Mouse (Mus musculus) MEL (cell line): ENCODE data around the gene Ssh1. TPM values are rescaled to one million over a fixed set of nuclear protein-coding genes. Genes with fewer than 3 reads are reported as not detected.

Experiments
- DNase-seq: peaks from one replicate; pipeline ENCODE4 v3.0.0; 2011; ENCODE audit warnings: low read depth, low spot score
- H3K27ac ChIP-seq: 2 replicates; pipeline ENCODE4 v1.5.1; 2012; ENCODE audit warnings: low read depth, mild to moderate bottlenecking, control low read depth, low read length, moderate library complexity; ENCODE audit not compliant: control insufficient read depth
- H3K27me3 ChIP-seq, 2 experiments: fragments of 150-350 bp in 1 of 2; sonication (generic) in 1 of 2; 2 replicates each; pipeline ENCODE4 v1.6.1; 2012; ENCODE audit warnings: low read length in 2 of 2, mild to moderate bottlenecking in 2 of 2, improper control_type of control experiment in 1 of 2, moderate library complexity in 1 of 2; ENCODE audit not compliant: insufficient read depth in 2 of 2, control insufficient read depth in 1 of 2
- H3K36me3 ChIP-seq, 2 experiments: 2 replicates each; pipeline ENCODE4 v1.6.1; 2012 to 2014; ENCODE audit warnings: low read length in 2 of 2, improper control_type of control experiment in 1 of 2, inconsistent platforms in 1 of 2, mild to moderate bottlenecking in 1 of 2; ENCODE audit not compliant: insufficient read depth in 2 of 2, control insufficient read depth in 1 of 2
- H3K4me1 ChIP-seq, 2 experiments: fragments of 150-350 bp in 1 of 2; sonication (generic) in 1 of 2; 2 replicates each; pipeline ENCODE4 v1.6.1; 2012; ENCODE audit warnings: low read length in 2 of 2, improper control_type of control experiment in 1 of 2, mild to moderate bottlenecking in 1 of 2; ENCODE audit not compliant: insufficient read depth in 2 of 2, control insufficient read depth in 1 of 2
- H3K4me3 ChIP-seq, 2 experiments: fragments of 150-350 bp in 1 of 2; sonication (generic) in 1 of 2; 2 replicates each; pipeline ENCODE4 v1.5.1; 2012; ENCODE audit warnings: low read depth in 2 of 2, low read length in 2 of 2, mild to moderate bottlenecking in 2 of 2, moderate library complexity in 2 of 2, control low read depth in 1 of 2, improper control_type of control experiment in 1 of 2; ENCODE audit not compliant: control insufficient read depth in 1 of 2, insufficient read depth in 1 of 2
- H3K79me2 ChIP-seq: 2 replicates; pipeline ENCODE4 v1.6.1; 2012; ENCODE audit warnings: mild to moderate bottlenecking, low read length, moderate library complexity; ENCODE audit not compliant: control insufficient read depth, poor library complexity, insufficient read depth
- H3K9ac ChIP-seq: 2 replicates; pipeline ENCODE4 v1.6.1; 2012; ENCODE audit warnings: low read depth, mild to moderate bottlenecking, control low read depth, low read length, moderate library complexity; ENCODE audit not compliant: control insufficient read depth, poor library complexity, severe bottlenecking
- H3K9me3 ChIP-seq: fragments of 150-350 bp; sonication (generic); replicated peaks from 2 replicates; pipeline ENCODE4 v1.6.1; 2012; ENCODE audit warnings: mild to moderate bottlenecking, low read length, improper control_type of control experiment, moderate library complexity; ENCODE audit not compliant: insufficient read depth
- CHD2 ChIP-seq: IDR thresholded peaks from 2 replicates; pipeline ENCODE4 v1.6.1; 2011; ENCODE audit warnings: low read length, improper control_type of control experiment
- CTCF ChIP-seq, 3 experiments: IDR thresholded peaks in 2 of 3; conservative IDR thresholded peaks in 1 of 3; 2 replicates each; pipeline ENCODE4 v1.5.1; 2011 to 2012; ENCODE audit warnings: low read length in 3 of 3, low read depth in 2 of 3, mild to moderate bottlenecking in 2 of 3, improper control_type of control experiment in 1 of 3, inconsistent platforms in 1 of 3, mixed read lengths in 1 of 3, moderate library complexity in 1 of 3; ENCODE audit not compliant: control insufficient read depth in 1 of 3, insufficient read depth in 1 of 3, poor library complexity in 1 of 3, severe bottlenecking in 1 of 3
- EP300 ChIP-seq, 2 experiments: IDR thresholded peaks; 2 replicates each; pipeline ENCODE4 v1.6.1; 2011; ENCODE audit warnings: improper control_type of control experiment in 2 of 2, low read length in 2 of 2, low read depth in 1 of 2, mild to moderate bottlenecking in 1 of 2
- GABPA ChIP-seq: IDR thresholded peaks from 2 replicates; pipeline ENCODE4 v1.6.1; 2012; ENCODE audit warnings: low read depth, mild to moderate bottlenecking, inconsistent platforms, low read length, improper control_type of control experiment, moderate library complexity
- GATA1 ChIP-seq: IDR thresholded peaks from 2 replicates; pipeline ENCODE4 v1.6.1; 2011; ENCODE audit warnings: low read depth, low read length, improper control_type of control experiment
- MAX ChIP-seq: IDR thresholded peaks from 2 replicates; pipeline ENCODE4 v1.6.1; 2011; ENCODE audit warnings: low read length, improper control_type of control experiment
- MYB ChIP-seq: IDR thresholded peaks from 2 replicates; pipeline ENCODE4 v1.6.1; 2011; ENCODE audit warnings: mild to moderate bottlenecking, low read depth, low read length, improper control_type of control experiment
- NELFE ChIP-seq: IDR thresholded peaks from 2 replicates; pipeline ENCODE4 v1.6.1; 2011; ENCODE audit warnings: low read depth, low read length, improper control_type of control experiment
- NRF1 ChIP-seq: IDR thresholded peaks from 2 replicates; pipeline ENCODE4 v1.6.1; 2014; ENCODE audit warnings: low read depth, mild to moderate bottlenecking, inconsistent platforms, low read length, improper control_type of control experiment, moderate library complexity; ENCODE audit not compliant: poor library complexity, insufficient read depth, severe bottlenecking
- RAD21 ChIP-seq: IDR thresholded peaks from 2 replicates; pipeline ENCODE4 v1.6.1; 2011; ENCODE audit warnings: mild to moderate bottlenecking, low read depth, low read length, improper control_type of control experiment
- SMC3 ChIP-seq: IDR thresholded peaks from 2 replicates; pipeline ENCODE4 v1.6.1; 2011; ENCODE audit warnings: low read depth, low read length, improper control_type of control experiment
- TBP ChIP-seq: IDR thresholded peaks from 2 replicates; pipeline ENCODE4 v1.8.0; 2011; ENCODE audit warnings: low read depth, low read length, improper control_type of control experiment
- TCF12 ChIP-seq: IDR thresholded peaks from 2 replicates; pipeline ENCODE4 v1.6.1; 2014; ENCODE audit warnings: low read depth, mild to moderate bottlenecking, inconsistent platforms, low read length, improper control_type of control experiment, moderate library complexity
- ZKSCAN1 ChIP-seq: IDR thresholded peaks from 2 replicates; pipeline ENCODE4 v1.6.1; 2012; ENCODE audit warnings: low read depth, mild to moderate bottlenecking, inconsistent platforms, low read length, improper control_type of control experiment, moderate library complexity
- ZNF384 ChIP-seq: IDR thresholded peaks from 2 replicates; pipeline ENCODE4 v1.6.1; 2012; ENCODE audit warnings: low read depth, mild to moderate bottlenecking, inconsistent platforms, low read length, improper control_type of control experiment
- polyA plus RNA-seq, 2 experiments: library from polyadenylated mRNA; stranded (reverse) in 1 of 2; unstranded in 1 of 2; fragments of >175 nt in 1 of 2; fragments of >200 nt in 1 of 2; gene quantifications; 2 replicates each; pipeline versions ENCODE4 v1.2.1 to v1.2.4; 2012; ENCODE audit warnings: low replicate concordance in 2 of 2, low read depth in 1 of 2; ENCODE audit not compliant: insufficient read length in 2 of 2, insufficient read depth in 1 of 2, missing spikeins in 1 of 2
- total RNA-seq: library from RNA; depleted of rRNA; stranded (reverse); fragments of 300-350 nt; gene quantifications from 2 replicates; pipeline ENCODE4 v1.2.3, GENCODE M21; 2012

Gene Ssh1
- total and polyA plus RNA-seq, 3 experiments = 2.3 to 6.8 TPM; not detected in 1

GRCm38 (mm10) chr5:113939263-113939900, 54.3 kb downstream of the Ssh1 start:
- no peak for TF ChIP-seq GABPA
- no peak for TF ChIP-seq NRF1
- TF ChIP-seq ZNF384 = peak; percentile 60

GRCm38 (mm10) chr5:113937650-113938049, 56.0 kb downstream of the Ssh1 start:
- TF ChIP-seq GATA1 (no peak), CHD2 (no peak), CTCF (IDR thresholded peaks at IDR 0.05 in 2 of 3, conservative IDR thresholded peaks at IDR 0.05 in 1 of 3; ENCODE audit: control insufficient read depth in 1 of 3, insufficient read depth in 1 of 3, low read depth in 2 of 3, low read length in 3 of 3, poor library complexity in 1 of 3, severe bottlenecking in 1 of 3) (no peak), TCF12 (no peak), MAX (no peak), MYB (no peak), SMC3 (no peak), NELFE (no peak), NRF1 (no peak), RAD21 (no peak), ZKSCAN1 (no peak), EP300 (IDR thresholded peaks at IDR 0.05; ENCODE audit: low read depth in 1 of 2, low read length in 2 of 2) (no peak), TBP (no peak)
- Histone ChIP-seq H3K9ac (no peak overlapping the region), H3K79me2 (no peaks in the 10 kb centered on the region), H3K27me3 (no peaks in the 10 kb centered on the region), H3K27ac (no peak overlapping the region), H3K9me3 (no peaks in the 10 kb centered on the region), H3K36me3 (peaks cover 0 to 9% of the 10 kb centered on the region in 2 experiments; a peak in 3 of 4 replicates), H3K4me3 (no peak overlapping the region), H3K4me1 (peaks cover 2 to 15% of the 10 kb centered on the region in 2 experiments; a peak in 2 of 4 replicates)
- no peak for DNase-seq

More at GRCm38 (mm10) chr5:113939263-113939900, 54.3 kb downstream of the Ssh1 start:
- no peak for DNase-seq
- no peaks in the 10 kb centered on the region for H3K9me3 ChIP-seq
- H3K4me1 ChIP-seq = peaks cover 0 to 5% of the 10 kb centered on the region in 2 experiments; a peak in 2 of 4 replicates
- H3K79me2 ChIP-seq = no peaks in the 10 kb centered on the region
- H3K4me3 ChIP-seq = no peak overlapping the region
- H3K27me3 ChIP-seq = no peaks in the 10 kb centered on the region
- H3K9ac ChIP-seq = no peak overlapping the region
- peaks cover 0 to 5% of the 10 kb centered on the region in 2 experiments; a peak in 3 of 4 replicates for H3K36me3 ChIP-seq
- H3K27ac ChIP-seq = no peak overlapping the region
